Mouse (Mus musculus) hindbrain, postnatal 0 days (tissue): ENCODE results near the gene Sec24c. TPM values are rescaled to one million over a fixed set of nuclear protein-coding genes. Genes with fewer than 3 reads are reported as not detected.
A peak's percentile ranks its signal among the peaks of the same experiment; 100 is the strongest.
"Not testable (repeated sequence)": the region's sequence is repeated elsewhere in the genome, so short reads cannot be mapped to it uniquely, and the experiment has no call there.

Source experiments
- ATAC-seq: fragments of 200-750 bp; cut with Nextera tagmentation; 2 replicates; pipeline ENCODE4 v1.8.0; 2017; ENCODE audit warnings: mild to moderate bottlenecking, moderate TSS enrichment, moderate library complexity
- DNase-seq: peaks from one replicate; pipeline ENCODE4 v3.0.0-alpha.2; 2015; ENCODE audit warnings: low spot score
- H3K27ac ChIP-seq: fragments of 300-500 bp; sonication (generic); 2 replicates; pipeline ENCODE4 v1.5.1; 2014; ENCODE audit warnings: mild to moderate bottlenecking
- H3K27me3 ChIP-seq: fragments of 300-500 bp; sonication (generic); 2 replicates; pipeline ENCODE4 v1.6.1; 2014; ENCODE audit warnings: low read length, mixed read lengths; ENCODE audit not compliant: insufficient read depth
- H3K36me3 ChIP-seq: fragments of 300-500 bp; sonication (generic); 2 replicates; pipeline ENCODE4 v1.6.1; 2014; ENCODE audit warnings: low read length, mixed read lengths; ENCODE audit not compliant: insufficient read depth
- H3K4me1 ChIP-seq: fragments of 300-500 bp; sonication (generic); 2 replicates; pipeline ENCODE4 v1.6.1; 2014; ENCODE audit warnings: antibody characterized with exemption, low read length, mixed read lengths; ENCODE audit not compliant: insufficient read depth
- H3K4me2 ChIP-seq: fragments of 300-500 bp; sonication (generic); 2 replicates; pipeline ENCODE4 v1.6.1; 2014; ENCODE audit warnings: low read depth, mild to moderate bottlenecking, low read length, moderate library complexity, mixed read lengths
- H3K4me3 ChIP-seq: fragments of 300-500 bp; sonication (generic); 2 replicates; pipeline ENCODE4 v1.5.1; 2014; ENCODE audit warnings: low read length
- H3K9ac ChIP-seq: fragments of 300-500 bp; sonication (generic); replicated peaks from 2 replicates; pipeline ENCODE4 v1.6.1; 2014; ENCODE audit warnings: mild to moderate bottlenecking, low read length, moderate library complexity, mixed read lengths
- H3K9me3 ChIP-seq: fragments of 300-500 bp; sonication (generic); 2 replicates; pipeline ENCODE4 v1.6.1; 2016; ENCODE audit warnings: low read length, mixed read lengths
- CTCF ChIP-seq: IDR thresholded peaks from 2 replicates; pipeline ENCODE4 v1.5.1; 2016; ENCODE audit warnings: antibody characterized with exemption, control low read depth, low read depth
- WGBS: fragments of 180-500 bp; shearing (Covaris S2); extraction: QIAGEN DNeasy Blood & Tissue Kit; methylation state at CpG from one replicate; pipeline ENCODE4 v1.1.7; 2014; 5-methylcytosine and 5-hydroxymethylcytosine counted together
- polyA plus RNA-seq: library from polyadenylated mRNA; unstranded; fragments of >200 nt; fragmentation: Nextera tagmentation; extraction: Ambion mirVana; gene quantifications from 2 replicates; pipeline ENCODE4 v1.2.1, GENCODE M21; 2015
- total RNA-seq: library from RNA; depleted of rRNA; stranded (reverse); fragments of >200 nt; gene quantifications from 2 replicates; pipeline ENCODE4 v1.2.3, GENCODE M21; 2014

Gene Sec24c
- total and polyA plus RNA-seq, 2 experiments from 2014 or later: 58.7 to 166 TPM

DNA sequence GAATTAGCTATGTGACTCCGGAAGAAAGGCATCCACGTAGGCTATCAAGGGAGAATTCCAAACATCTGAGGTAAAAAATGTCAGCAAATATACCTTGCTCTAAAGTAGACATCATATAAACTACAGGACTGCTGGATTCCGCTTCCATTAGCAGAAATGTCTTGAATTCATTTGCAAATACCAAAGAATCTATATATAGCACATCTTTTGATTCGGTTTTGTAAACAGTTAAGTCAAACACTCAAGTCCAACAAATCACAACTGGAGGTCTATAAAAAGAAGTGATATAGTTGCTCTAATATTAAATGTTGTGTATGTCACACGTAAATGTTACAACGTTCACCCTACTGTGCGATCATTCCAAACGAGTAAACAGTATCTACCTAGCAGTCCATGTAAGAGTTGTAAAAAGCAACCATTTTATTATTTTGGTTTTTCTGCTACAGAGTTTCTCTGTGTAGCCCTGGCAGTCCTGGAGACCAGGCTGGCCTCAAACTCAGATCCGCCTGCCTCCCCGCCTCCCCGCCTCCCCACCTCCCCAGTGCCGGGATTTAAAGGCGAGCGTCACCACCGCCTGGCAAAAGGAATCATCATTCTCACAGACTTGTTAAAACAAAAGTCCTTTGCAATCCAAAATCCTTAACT is 28.1 kb downstream of the Sec24c start:
- peak overlapping the region; percentile 88 for H3K27ac ChIP-seq
- peaks cover 6% of the 10 kb centered on the region; the same call in 1 of the 2 replicates for H3K4me1 ChIP-seq
- 15% methylated on average over 15 of the region's 15 CpGs for WGBS
- TF ChIP-seq CTCF: no peak
- peaks cover 4% of the 10 kb centered on the region; the same call in 1 of the 2 replicates for H3K36me3 ChIP-seq
- no peaks in the 10 kb centered on the region for H3K27me3 ChIP-seq
- ATAC-seq: no peak; the same call in 1 of the 2 replicates
- no peaks in the 10 kb centered on the region for H3K9me3 ChIP-seq
- peak overlapping the region; percentile 67 for H3K4me3 ChIP-seq
- peak overlapping the region; percentile 84 for H3K9ac ChIP-seq
- peak overlapping the region; percentile 65 for H3K4me2 ChIP-seq
- DNase-seq: no peak

- H3K27me3 ChIP-seq: no peaks in the 10 kb centered on the region
- H3K4me1 ChIP-seq: peaks cover 6% of the 10 kb centered on the region; the same call in 1 of the 2 replicates
- H3K9ac ChIP-seq: peak within 1 kb of the TSS; percentile 84
- ATAC-seq: peak; percentile 79
- H3K4me3 ChIP-seq: peak within 1 kb of the TSS; percentile 67
- DNase-seq: peak; percentile 92
- no peaks in the 10 kb centered on the region for H3K9me3 ChIP-seq
- H3K4me2 ChIP-seq: peak within 1 kb of the TSS; percentile 65
- peak; percentile 3; the same call in 1 of the 2 replicates for TF ChIP-seq CTCF
- H3K36me3 ChIP-seq: peaks cover 4% of the 10 kb centered on the region; the same call in 1 of the 2 replicates
- WGBS: under 1% methylated on average over 61 of the region's 61 CpGs
- peak within 1 kb of the TSS; percentile 88 for H3K27ac ChIP-seq
These were observed 28.8 kb downstream of the Sec24c start, which contains the start of gene Chchd1 for GRCm38 (mm10) chr14:20702741-20703381. TSS of gene Chchd1 (plus strand) at chr14:20703006.

- not testable (repeated sequence) for ATAC-seq, H3K36me3 ChIP-seq, H3K4me1 ChIP-seq, H3K9me3 ChIP-seq, H3K27me3 ChIP-seq, DNase-seq
- Histone ChIP-seq H3K4me2 (peak overlapping the region; percentile 65), H3K27ac (peak overlapping the region; percentile 88), H3K4me3 (peak overlapping the region; percentile 67), H3K9ac (peak overlapping the region; percentile 84)
- 12% methylated on average over 8 of the region's 8 CpGs for WGBS
These were observed 29.4 kb downstream of the Sec24c start for GRCm38 (mm10) chr14:20703461-20703860.

- ATAC-seq: peak; percentile 96
- Histone ChIP-seq H3K27me3 (no peaks in the 10 kb centered on the region), H3K4me2 (peak within 1 kb of the TSS; percentile 78), H3K9ac (peak within 1 kb of the TSS; percentile 88), H3K4me3 (peak within 1 kb of the TSS; percentile 74), H3K9me3 (no peaks in the 10 kb centered on the region), H3K4me1 (peaks cover 12% of the 10 kb centered on the region), H3K27ac (peak within 1 kb of the TSS; percentile 87), H3K36me3 (peaks cover 23% of the 10 kb centered on the region)
- peak; percentile 96 for DNase-seq
- WGBS: under 1% methylated on average over 69 of the region's 80 CpGs
- 0 out of 2 replicates have a peak, but pooled peaks have one; percentile 10 for TF ChIP-seq CTCF
These were observed 33.4 kb downstream of the Sec24c start, which contains the start of gene Zswim8 for GRCm38 (mm10) chr14:20707201-20708190. TSS of gene Zswim8 (plus strand) at chr14:20707552.

DNA sequence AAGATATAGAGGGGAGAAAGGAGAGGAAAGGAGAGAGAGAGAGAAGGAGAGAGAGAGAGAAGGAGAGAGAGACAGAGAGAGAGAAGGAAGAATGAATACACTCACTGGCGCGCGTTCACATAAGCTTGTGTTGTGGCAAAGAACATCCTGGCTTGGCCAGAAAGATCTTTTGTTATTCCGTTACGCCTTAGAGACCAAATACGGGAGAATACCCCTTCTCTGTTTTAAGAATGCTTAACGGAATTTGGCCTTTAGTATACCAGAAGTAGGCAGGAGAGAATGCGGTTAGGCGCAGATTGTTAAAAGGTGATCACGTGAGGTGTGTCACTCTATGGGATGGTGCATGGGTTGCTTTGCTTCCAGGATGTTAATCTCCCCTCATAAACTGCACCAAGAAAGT is 34.1 kb downstream of the Sec24c start:
- Histone ChIP-seq H3K27ac (peak overlapping the region; percentile 87; the same call in 1 of the 2 replicates), H3K36me3 (peaks cover 30% of the 10 kb centered on the region), H3K4me1 (peaks cover 12% of the 10 kb centered on the region), H3K9ac (peak overlapping the region; percentile 88), H3K9me3 (no peaks in the 10 kb centered on the region), H3K4me2 (peak overlapping the region; percentile 78), H3K4me3 (peak overlapping the region; percentile 74), H3K27me3 (no peaks in the 10 kb centered on the region)
- TF ChIP-seq CTCF: no peak
- 5% methylated on average over 10 of the region's 10 CpGs for WGBS
- DNase-seq (no peak), ATAC-seq (no peak)

DNA sequence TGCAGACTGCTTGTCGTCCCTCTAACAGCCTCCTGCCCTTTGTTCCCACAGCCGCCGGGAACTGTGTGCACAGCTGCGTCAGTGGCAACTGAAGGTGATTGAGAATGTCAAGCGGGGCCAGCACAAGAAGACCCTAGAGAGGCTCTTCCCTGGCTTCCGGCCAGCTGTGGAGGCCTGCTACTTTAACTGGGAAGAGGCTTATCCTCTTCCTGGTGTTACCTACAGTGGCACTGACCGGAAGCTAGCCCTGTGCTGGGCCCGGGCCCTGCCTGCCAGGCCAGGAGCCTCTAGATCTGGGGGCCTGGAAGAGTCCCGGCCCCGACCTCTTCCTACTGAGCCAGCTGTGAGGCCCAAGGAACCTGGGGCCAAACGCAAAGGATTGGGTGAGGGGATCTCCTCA is 39.7 kb downstream of the Sec24c start:
- 65% methylated on average over 11 of the region's 11 CpGs for WGBS
- Histone ChIP-seq H3K27me3 (no peaks in the 10 kb centered on the region), H3K4me1 (peaks cover 9% of the 10 kb centered on the region), H3K36me3 (peaks cover 80% of the 10 kb centered on the region), H3K27ac (no peak overlapping the region), H3K9ac (no peak overlapping the region), H3K4me2 (no peak overlapping the region), H3K4me3 (no peak overlapping the region), H3K9me3 (no peaks in the 10 kb centered on the region)
- DNase-seq (no peak), ATAC-seq (no peak)
- TF ChIP-seq CTCF: no peak
